Mouse (Mus musculus): ENCODE results near the gene Xpr1. TPM values are rescaled to one million over a fixed set of nuclear protein-coding genes. Genes with fewer than 3 reads are reported as not detected.
"Not testable (repeated sequence)": the region's sequence is repeated elsewhere in the genome, so short reads cannot be mapped to it uniquely, and the experiment has no call there.

The Xpr1 gene
- total RNA-seq, 1 experiment from 2014 or later, result 42.1 TPM

DNA sequence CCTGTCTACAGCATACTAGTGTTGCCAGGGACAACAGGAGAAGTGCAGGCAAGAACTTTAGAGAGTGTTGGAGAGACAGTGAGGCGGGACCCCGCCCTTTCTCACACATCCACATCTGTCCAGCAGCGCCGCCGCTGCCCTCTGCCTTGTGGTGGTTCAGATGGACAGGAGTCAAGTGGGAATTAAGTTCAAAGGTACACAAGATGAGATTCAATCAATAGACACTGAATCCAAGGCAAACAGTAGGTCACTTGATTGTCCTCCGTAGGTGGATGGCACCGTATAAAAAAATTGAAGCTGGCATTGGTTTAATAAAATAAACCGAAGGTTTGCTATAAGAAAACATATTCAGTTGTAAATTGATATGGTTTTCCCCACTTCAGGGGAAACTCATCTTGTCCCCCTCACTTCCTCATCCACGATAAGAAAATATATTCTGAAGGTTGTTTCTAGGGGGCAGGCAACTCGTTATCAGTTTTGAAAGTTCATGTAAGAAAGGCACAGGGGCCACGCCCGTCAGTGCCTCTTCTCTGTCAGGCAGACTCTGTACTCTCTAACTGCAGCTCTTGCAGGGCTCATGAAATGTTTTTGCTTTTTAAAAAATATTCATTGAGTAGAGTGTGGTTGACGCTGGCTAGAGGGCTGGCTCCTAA lies 140.7 kb downstream of the Xpr1 start:
- no peak for ATAC-seq (replicated peaks; ENCODE audit: insufficient number of reproducible peaks, low FRiP score, low TSS enrichment, poor library complexity, severe bottlenecking)

DNA sequence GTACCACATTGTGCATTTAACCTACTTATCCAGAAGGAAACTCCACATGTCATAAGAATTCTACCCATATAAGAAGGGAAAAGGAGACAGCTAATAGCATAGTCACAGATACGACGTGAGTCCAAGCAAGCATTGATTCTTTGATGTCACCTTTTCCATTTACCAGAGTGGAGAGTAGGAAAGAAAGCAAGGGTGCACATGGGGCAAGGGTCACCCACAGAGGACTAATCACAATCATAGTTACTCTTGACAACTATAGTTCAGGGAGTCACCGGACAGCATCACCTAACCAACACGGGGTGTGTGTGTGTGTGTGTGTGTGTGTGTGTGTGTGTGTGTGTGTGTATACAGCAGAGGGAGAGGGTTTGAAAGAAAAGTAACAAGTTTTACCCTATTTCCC lies 141.4 kb downstream of the Xpr1 start:
- ATAC-seq (replicated peaks; ENCODE audit: insufficient number of reproducible peaks, low FRiP score, low TSS enrichment, poor library complexity, severe bottlenecking), result no peak

DNA sequence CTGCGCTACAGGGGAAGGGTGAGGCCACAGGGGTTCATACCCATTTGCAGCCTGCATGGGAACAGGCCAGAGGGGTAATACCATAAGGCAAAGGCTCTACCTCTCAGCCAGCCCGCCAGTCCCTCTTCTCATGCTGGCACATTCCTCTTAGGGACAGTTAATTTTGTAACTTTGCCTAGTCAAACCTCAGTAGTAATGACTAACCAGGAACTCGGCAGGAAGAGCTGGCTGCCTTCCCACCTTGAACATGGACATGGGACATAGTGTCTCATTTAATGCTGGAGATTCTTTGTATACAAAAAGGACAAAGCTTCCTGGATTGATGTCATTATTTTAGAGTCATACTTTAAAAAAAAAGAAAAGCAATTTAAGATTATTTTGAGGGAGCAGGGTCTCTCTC lies 142.2 kb downstream of the Xpr1 start:
- no peak for ATAC-seq (replicated peaks; ENCODE audit: insufficient number of reproducible peaks, low FRiP score, low TSS enrichment, poor library complexity, severe bottlenecking)

DNA sequence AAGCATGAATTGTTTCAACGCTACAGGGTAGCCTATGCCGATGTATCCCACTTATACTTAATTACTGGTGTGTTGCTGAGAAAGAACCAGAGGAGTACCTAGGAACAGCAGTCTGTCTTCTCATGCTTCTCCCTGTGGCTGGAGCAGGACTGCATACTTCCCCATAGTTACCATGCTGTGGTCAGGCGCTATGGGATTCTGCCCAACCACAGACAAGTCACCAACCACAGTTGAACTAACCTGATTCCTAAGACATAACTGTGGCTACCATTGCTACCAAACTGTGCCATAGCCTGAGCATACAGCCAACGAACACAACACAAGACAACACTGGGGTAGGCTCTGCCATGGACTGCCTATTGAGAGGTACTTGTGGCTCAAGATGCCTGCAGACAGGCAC lies 144.3 kb downstream of the Xpr1 start:
- no peak for ATAC-seq (replicated peaks; ENCODE audit: insufficient number of reproducible peaks, low FRiP score, low TSS enrichment, poor library complexity, severe bottlenecking)

DNA sequence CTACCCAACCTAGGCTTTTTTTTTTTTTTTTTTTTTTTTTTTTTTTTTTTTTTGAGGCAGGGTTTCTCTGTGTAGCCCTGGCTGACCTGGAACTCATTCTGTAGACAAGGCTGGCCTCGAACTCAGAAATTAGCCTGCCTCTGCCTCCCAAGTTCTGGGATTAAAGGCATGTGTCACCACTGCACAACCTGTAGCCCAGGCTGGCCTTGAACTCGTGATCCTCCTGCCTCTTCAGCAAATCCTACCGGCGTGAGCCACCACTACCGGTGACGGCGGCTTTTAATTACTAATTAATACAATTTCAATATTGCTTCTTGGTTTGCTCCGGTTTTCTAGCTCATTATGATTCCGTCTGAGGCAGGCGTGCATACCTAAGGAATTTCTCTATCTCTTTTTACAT lies 154.7 kb downstream of the Xpr1 start:
- ATAC-seq (replicated peaks; ENCODE audit: insufficient number of reproducible peaks, low FRiP score, low TSS enrichment, poor library complexity, severe bottlenecking), result not testable (repeated sequence)

DNA sequence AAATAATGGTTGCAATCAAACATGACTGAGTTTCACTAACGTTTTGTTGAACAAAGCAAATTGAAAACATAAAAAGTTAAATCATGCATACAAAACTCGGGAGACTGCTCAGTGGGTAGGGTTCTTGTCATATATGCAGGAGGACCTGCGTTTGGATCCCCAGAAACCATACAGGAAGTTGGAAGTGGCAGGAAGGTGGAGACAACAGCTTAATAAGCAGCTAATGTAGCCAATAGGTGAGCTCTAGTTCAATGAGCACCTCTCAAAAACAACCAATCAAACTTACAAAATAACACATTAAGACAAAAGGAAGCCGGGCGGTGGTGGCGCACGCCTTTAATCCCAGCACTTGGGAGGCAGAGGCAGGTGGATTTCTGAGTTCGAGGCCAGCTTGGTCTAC lies 162.9 kb downstream of the Xpr1 start:
- no peak for ATAC-seq (replicated peaks; ENCODE audit: insufficient number of reproducible peaks, low FRiP score, low TSS enrichment, poor library complexity, severe bottlenecking)

DNA sequence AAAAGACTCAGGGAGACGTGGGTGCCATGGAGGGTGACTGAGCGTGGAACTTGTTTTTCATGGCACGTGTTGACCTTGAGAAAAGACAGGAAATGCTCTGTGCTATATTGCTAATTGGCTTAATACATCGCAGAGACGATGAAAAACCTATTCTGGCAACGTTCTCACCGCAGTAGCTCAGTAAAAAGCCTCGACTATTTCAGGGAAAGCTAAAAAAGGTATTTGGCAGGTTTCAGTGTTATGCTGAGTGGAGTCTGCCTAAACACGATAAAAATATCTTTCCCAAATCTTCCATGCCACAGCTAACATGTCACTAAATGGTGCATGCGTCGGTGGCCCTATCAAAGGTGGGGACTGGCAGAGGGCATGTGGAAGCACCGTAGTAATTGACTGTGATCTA lies 164.1 kb downstream of the Xpr1 start:
- ATAC-seq (replicated peaks; ENCODE audit: insufficient number of reproducible peaks, low FRiP score, low TSS enrichment, poor library complexity, severe bottlenecking), result no peak

DNA sequence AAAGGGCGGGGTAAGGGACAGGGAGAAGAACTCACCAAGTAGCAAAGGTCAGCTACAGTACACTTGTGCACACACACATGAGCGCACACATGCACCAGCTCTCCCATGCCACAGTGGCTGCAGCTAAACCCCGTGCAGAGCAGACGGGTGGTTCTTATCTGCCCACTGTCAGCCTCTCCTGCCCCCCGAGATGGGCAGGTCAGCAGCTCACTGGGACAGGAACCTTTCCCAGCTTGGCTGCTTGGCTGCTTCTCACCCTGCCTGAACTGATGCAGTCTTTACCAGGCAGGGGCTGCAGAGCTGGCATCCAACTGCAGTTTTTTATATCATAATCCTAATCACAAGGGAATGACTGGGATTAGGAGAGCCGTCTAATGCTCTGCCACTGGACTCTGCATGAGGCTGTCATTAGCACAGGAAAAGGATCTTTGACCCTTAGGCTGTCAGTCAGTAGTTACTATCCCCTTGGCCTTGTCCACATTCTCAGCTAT lies 164.5 kb downstream of the Xpr1 start:
- ATAC-seq (replicated peaks; ENCODE audit: insufficient number of reproducible peaks, low FRiP score, low TSS enrichment, poor library complexity, severe bottlenecking), result no peak

DNA sequence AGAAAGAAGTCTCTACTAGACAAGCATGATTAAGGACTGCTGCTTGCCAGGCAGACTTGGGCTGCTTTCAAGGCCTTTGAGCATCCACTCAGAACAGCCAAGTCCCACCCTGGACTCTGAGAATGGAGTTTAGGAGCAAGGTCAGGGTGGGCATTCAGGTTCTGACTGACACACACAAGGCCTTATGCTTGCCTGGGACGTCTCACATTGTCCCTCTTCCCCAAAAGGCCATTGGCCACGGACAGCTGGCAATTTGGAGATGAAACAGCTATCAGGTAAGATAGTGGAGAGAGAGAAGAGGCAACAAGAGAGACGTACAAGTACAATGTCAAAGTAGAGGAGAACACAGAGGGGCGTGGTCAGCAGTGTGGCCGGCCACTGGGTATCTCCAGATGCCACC lies 165.6 kb downstream of the Xpr1 start:
- no peak for ATAC-seq (replicated peaks; ENCODE audit: insufficient number of reproducible peaks, low FRiP score, low TSS enrichment, poor library complexity, severe bottlenecking)

DNA sequence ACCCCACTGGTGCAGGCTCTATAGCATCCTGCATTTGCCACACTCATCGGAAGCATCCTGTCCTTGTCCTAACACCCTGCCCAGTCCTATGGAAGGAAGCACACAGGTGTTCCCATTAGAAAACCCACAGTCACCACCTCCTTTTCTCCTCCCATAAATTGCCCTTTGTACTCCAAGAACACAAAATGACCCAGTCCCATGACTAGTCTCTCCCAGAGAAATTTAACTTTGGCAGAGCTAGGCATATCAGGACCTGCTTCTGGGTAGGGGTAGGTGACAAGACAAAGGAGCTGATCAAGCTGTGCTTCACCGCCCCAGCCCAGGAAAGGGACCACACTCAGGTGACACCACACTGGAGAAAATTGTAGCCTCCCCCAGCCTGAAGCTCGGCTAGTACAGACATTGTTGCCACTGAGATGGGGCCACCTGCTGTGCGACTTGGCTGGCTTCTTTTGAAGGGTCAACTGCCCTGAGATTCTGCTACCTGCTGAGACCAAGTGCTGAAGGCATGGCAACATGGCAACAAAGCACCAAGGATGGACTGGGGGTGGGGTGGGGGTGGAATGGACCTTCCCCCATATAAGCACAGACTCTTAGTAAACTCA lies 166.6 kb downstream of the Xpr1 start:
- ATAC-seq (replicated peaks; ENCODE audit: insufficient number of reproducible peaks, low FRiP score, low TSS enrichment, poor library complexity, severe bottlenecking), result no peak

DNA sequence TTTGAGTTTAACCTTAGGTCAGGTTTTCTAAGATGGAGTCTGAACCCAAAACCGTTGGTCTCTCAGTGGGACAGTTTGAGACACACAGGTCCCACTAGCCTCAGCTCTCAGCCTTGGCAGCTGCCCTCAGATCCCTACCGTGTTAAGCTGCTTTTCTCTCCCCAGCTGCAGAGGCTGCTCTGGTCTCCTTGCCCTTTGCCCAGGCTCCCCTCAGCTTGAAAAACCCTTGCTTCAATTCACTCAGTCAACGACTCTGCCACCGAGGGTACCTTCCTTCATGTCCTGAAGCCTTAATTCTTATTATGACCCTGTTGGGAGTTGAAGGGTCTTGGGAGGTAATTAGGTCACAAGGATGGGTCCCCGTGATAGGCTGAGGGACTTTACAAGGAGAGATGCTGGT lies 167.3 kb downstream of the Xpr1 start:
- ATAC-seq (replicated peaks; ENCODE audit: insufficient number of reproducible peaks, low FRiP score, low TSS enrichment, poor library complexity, severe bottlenecking), result no peak

DNA sequence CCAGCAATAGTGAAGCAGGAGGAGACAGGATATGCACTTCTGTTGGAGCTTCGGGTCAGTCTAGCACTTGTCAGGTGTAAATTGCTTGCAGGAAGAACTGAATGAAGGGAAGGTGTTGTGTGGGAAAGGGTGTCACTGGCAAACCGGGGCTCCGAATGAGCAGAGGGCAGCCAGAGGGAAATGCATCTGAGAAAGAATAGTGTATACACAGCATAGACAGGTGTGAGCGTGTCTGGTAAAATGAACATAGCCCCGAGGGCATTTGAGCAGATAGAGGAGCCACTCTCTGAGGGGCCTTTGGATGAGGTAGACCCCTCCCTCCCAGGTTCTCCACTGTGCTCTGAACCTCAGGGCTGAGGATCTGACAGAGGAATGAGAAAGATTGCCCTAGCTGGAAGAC lies 169.2 kb downstream of the Xpr1 start:
- ATAC-seq (replicated peaks; ENCODE audit: insufficient number of reproducible peaks, low FRiP score, low TSS enrichment, poor library complexity, severe bottlenecking), result no peak

DNA sequence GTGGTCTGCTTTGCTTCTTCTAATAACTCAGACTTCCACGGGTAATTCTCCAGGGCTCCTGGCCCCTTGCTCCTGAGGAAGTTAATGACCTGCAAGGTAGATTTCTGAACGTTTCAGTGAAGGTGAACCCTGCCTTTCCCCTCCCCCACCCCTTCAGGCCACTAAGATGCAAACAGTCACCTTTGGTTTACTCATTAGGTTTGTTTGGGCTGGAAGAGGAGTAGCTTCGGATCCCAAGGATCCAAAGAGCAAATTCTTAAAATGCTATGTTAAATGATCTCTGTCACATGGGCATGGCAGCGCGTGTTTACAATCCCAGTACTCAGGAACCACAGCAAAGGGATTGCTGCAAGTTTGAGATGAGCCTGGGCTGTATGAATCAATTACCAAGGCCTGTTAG lies 169.8 kb downstream of the Xpr1 start:
- no peak for ATAC-seq (replicated peaks; ENCODE audit: insufficient number of reproducible peaks, low FRiP score, low TSS enrichment, poor library complexity, severe bottlenecking)

DNA sequence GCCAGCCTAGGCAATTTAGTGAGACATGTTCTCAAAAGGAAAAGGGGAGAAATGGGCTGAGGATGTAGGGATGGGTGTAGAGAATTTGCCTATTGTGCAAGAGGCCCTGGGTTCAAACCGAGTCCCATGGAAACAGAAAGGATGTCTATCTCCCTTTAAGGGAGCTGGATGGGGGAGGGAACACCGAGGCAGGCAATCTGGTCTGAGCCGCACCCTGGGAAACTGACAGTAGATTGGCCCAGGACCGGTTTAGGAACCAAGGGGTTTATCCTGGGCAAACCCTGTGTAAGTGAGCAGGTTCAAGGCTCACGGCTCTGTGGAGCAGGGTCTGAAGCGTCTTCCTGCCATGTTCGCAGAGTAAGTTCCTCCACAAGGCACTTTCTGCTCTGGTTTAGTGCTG lies 171.7 kb downstream of the Xpr1 start:
- no peak for ATAC-seq (replicated peaks; ENCODE audit: insufficient number of reproducible peaks, low FRiP score, low TSS enrichment, poor library complexity, severe bottlenecking)

DNA sequence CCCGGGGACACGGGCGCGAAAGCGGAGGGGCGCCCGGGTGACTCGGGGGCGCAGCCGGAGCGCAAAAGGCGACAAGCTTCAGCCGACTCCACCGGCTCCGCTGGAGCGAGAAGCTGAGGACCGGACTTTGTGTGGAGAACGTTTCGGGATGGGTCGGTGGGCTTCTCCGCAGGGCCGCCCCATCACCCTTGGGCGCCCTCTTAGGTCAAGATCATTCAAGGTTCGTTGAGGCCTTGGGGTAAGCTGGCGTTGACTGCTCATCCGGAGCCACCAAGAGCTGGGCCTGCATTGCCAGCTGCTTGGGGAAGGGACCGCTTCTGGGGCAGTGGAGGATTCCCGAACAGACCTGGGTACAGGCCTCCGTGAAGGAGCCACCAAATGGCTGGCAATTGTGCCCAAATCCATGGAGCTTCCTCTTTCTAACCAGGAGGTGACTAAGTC lies 172.4 kb downstream of the Xpr1 start:
- no peak for ATAC-seq (replicated peaks; ENCODE audit: insufficient number of reproducible peaks, low FRiP score, low TSS enrichment, poor library complexity, severe bottlenecking)

DNA sequence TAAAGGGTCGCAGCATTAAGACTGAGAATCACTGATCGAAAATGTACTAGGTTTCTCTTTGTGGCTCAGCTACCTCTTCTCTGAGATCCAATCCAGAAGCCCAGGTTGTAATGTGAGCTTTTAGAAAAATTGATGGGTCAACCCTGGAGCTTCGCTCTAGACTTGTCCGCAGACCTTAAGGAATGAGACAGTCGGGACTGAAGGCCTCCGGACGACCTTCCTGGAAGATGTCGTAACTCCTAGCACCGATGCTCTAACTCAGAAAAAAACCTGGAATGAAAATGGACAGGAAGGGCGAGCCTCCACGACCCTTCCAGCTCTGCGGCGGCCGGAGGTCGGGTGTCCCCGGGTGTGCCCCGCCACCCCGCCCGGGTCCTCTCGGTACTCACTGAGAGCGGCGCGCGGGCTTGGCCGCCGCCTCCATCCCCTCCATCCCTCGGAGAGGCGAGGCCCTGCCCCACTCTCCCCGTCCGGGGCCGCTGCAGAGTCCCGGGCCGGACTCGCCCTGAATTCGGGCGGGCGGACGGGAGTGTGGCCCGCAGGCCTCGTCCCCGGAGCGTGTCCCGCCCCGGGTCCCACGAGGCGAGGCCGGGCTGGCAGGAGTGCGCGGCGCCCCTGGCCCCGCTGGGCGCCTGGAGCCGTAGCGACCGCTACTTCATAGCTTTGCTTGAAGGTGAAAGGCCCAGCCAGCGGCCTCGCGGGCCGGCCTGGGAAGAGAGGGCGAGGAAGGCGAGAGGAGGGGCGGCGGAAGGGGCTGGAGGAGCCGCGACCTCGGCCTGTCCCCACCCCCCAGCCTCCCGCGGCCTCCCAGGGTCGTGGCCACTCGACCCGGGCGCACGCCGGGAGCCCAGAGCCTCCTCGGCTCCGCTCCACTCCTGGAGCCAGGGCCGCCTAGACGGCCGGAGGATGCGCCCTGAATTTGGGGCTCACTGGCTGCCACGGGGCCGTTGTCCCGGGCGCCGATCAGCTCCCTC lies 173.1 kb downstream of the Xpr1 start, which contains the start of gene BC034090:
Gene BC034090, minus strand, starts transcription at position 648 of the 974 bp plus-strand sequence.
- no peak for ATAC-seq (replicated peaks; ENCODE audit: insufficient number of reproducible peaks, low FRiP score, low TSS enrichment, poor library complexity, severe bottlenecking)

DNA sequence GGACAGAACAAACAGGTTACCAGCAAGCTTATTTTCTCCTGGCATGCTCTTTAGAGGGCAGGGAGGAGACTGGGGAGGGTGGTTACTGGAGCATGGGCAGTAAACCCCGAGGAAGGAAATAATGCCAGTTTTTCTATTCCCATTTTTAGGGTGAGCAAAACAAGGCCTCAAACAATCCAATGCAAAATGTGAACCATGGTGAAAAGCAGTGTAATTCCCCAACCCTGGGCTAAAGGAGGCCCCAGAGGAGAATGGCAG lies 174.8 kb downstream of the Xpr1 start:
- ATAC-seq (replicated peaks; ENCODE audit: insufficient number of reproducible peaks, low FRiP score, low TSS enrichment, poor library complexity, severe bottlenecking), result no peak

DNA sequence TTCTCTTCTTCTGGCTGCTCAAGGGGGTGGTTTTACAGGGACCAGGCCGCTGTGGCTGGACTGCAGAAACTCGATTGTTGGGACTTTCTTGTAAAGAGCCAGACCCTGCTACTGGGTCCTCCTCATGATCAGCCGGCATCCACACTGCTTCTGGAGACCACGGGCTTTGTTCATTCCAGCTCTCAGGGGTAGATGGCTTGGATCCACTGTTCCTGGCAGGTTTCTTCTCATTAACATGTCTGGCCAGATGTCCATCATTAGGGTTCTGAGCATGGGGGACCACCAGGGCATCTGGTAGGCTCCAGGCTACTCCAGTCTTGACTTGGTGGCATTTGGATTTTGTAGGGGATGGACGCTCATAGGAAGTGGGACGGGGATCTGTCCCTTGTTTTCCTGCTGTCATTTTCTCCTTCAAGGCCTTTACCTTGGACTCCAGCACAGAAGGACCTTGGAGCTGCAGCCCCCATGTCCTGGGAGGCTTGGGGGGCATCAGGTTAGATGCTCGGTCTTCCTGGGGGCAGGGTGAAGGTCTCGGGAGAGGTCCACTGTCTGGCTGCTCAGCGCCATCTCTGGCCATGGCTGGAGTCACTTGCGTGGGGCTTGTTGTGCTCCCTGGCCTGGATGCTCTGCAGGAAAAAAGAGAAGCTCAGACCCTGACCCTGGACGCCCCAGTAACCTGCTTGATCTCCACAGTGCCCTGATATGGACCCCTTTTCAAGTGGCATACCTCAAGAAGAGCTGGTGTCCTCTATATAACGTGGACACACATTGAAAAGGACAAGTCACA lies 175.3 kb downstream of the Xpr1 start:
- no peak for ATAC-seq (replicated peaks; ENCODE audit: insufficient number of reproducible peaks, low FRiP score, low TSS enrichment, poor library complexity, severe bottlenecking)

Data from monocyte, adult 5-6 weeks (primary cell).